Mouse (Mus musculus) stomach, postnatal 0 days (tissue): Measurements from ENCODE around the gene Msi2.

Experiments
- CTCF ChIP-seq: IDR thresholded peaks from 2 replicates; pipeline ENCODE4 v1.5.1; 2016; ENCODE audit warnings: antibody characterized with exemption, low read depth, mild to moderate bottlenecking, moderate library complexity
- EP300 ChIP-seq: optimal IDR thresholded peaks from 2 replicates; pipeline ENCODE3; 2016; ENCODE audit warnings: antibody characterized with exemption

DNA sequence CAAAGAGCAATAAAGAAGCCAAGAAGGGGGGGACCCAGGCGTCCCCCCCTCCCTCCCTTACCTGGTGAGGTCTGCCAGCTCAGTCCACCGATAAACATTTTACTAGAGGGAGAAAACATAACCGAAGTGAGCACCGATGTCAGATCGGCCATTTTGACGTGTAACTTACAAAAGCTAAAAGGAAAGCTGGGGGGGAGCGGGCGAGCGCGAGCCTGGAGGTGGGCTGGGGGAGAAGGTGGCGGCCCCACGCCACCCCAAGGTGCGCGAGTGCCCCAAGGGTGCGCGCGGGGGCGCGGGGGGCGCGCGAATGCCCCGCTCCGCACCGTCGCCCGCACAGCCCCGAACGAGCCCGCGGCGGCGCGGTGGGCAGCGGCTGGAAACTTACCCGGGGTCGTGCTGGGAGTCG lies 666 bp downstream of the Msi2 start:
- no peak for TF ChIP-seq CTCF
- TF ChIP-seq EP300 = no peak
